16 mouse cellular contexts compared by ENCODE assay signal in genomic region chr15:49492836-49493235, GRCm38 (mm10).
DNase-seq lines count a peak whose midpoint lies in the region; ATAC-seq and TF ChIP-seq lines count a peak whose summit lies in the region.
"Had no signal": no experiment of that assay in that cellular context is flagged by ENCODE, and none has a peak within 500 bp of the region (broad histone marks: within the 10 kb centered on the region; RNA-seq: fewer than 3 reads in every experiment).

No protein-coding gene starts in this region.

- peak; percentile 11 for DNase-seq in adrenal gland, postnatal 14 days
- DNase-seq in adrenal gland, adult 8-10 months, result no peak
- DNase-seq in limb, embryonic 11.5 days (ENCODE audit: low spot score), result peak; percentile 30
- no peak for DNase-seq in limb, embryonic 10.5 days (ENCODE audit: low spot score)
- DNase-seq in NIH3T3 (ENCODE audit: low read depth), result peak; percentile 14
- DNase-seq in limb, embryonic 14.5 days (ENCODE audit: low spot score), result peak; percentile 6
- no peak for DNase-seq in heart, postnatal 14 days
- DNase-seq: cerebellum, adult 8-10 months; gastrocnemius, postnatal 14 days; liver, embryonic 13.5 days; right cerebral cortex, postnatal 14 days had no signal

- H3K27me3 ChIP-seq in limb, embryonic 11.5 days (ENCODE audit: control insufficient read depth, insufficient read depth, low read length), result no peaks in the 10 kb centered on the region
- no peaks in the 10 kb centered on the region for H3K27me3 ChIP-seq in limb, embryonic 10.5 days (ENCODE audit: low read depth, poor library complexity, severe bottlenecking)
- no peaks in the 10 kb centered on the region for H3K27me3 ChIP-seq in limb, embryonic 14.5 days (ENCODE audit: control insufficient read depth, insufficient read depth, low read length)
- H3K27me3 ChIP-seq: forebrain, embryonic 15.5 days; heart, embryonic 15.5 days; liver, embryonic 13.5 days; neural tube, embryonic 15.5 days had no signal

- no peaks in the 10 kb centered on the region for H3K9me3 ChIP-seq in limb, embryonic 11.5 days (ENCODE audit: control insufficient read depth, low read length)
- no peaks in the 10 kb centered on the region for H3K9me3 ChIP-seq in limb, embryonic 10.5 days (replicated peaks)
- no peaks in the 10 kb centered on the region for H3K9me3 ChIP-seq in limb, embryonic 14.5 days (ENCODE audit: control insufficient read depth, low read length)
- H3K9me3 ChIP-seq: forebrain, embryonic 15.5 days; heart, embryonic 15.5 days; liver, embryonic 13.5 days; neural tube, embryonic 15.5 days had no signal

- no peak overlapping the region for H3K9ac ChIP-seq in limb, embryonic 11.5 days (ENCODE audit: low read length)
- H3K9ac ChIP-seq in limb, embryonic 14.5 days (ENCODE audit: low read depth, low read length, severe bottlenecking), result no peak overlapping the region
- H3K9ac ChIP-seq: forebrain, embryonic 15.5 days; heart, embryonic 15.5 days; liver, embryonic 13.5 days; neural tube, embryonic 15.5 days had no signal

- H3K27ac ChIP-seq in limb, embryonic 11.5 days (replicated peaks; ENCODE audit: low read depth, low read length), result no peak overlapping the region
- H3K27ac ChIP-seq in limb, embryonic 10.5 days, result no peak overlapping the region
- no peak overlapping the region for H3K27ac ChIP-seq in limb, embryonic 14.5 days (replicated peaks; ENCODE audit: low read depth, low read length)
- H3K27ac ChIP-seq: forebrain, embryonic 15.5 days; heart, embryonic 15.5 days; liver, embryonic 13.5 days; neural tube, embryonic 15.5 days had no signal

- 46% methylated on average over 2 of the region's 2 CpGs for WGBS in limb, embryonic 11.5 days
- WGBS in limb, embryonic 10.5 days, result 40% methylated on average over 2 of the region's 2 CpGs
- WGBS in limb, embryonic 14.5 days, result 45% methylated on average over 2 of the region's 2 CpGs

- no peaks in the 10 kb centered on the region for H3K4me1 ChIP-seq in limb, embryonic 11.5 days (ENCODE audit: control insufficient read depth, insufficient read depth, low read length)
- H3K4me1 ChIP-seq in limb, embryonic 10.5 days, result no peaks in the 10 kb centered on the region
- no peaks in the 10 kb centered on the region for H3K4me1 ChIP-seq in limb, embryonic 14.5 days (ENCODE audit: control insufficient read depth, insufficient read depth, low read length)
- H3K4me1 ChIP-seq: forebrain, embryonic 15.5 days; heart, embryonic 15.5 days; liver, embryonic 13.5 days; neural tube, embryonic 15.5 days had no signal

- no peak for ATAC-seq in limb, embryonic 11.5 days (ENCODE audit: insufficient number of reproducible peaks, low FRiP score, low TSS enrichment, low read depth)
- no peak for ATAC-seq in limb, embryonic 14.5 days (ENCODE audit: low FRiP score, low read depth)
- ATAC-seq in granulocyte monocyte progenitor cell, adult 5-6 weeks (replicated peaks; ENCODE audit: poor library complexity, severe bottlenecking), result no peak
- ATAC-seq: forebrain, embryonic 15.5 days; midbrain, embryonic 16.5 days had no signal

- H3K36me3 ChIP-seq in limb, embryonic 11.5 days (ENCODE audit: control insufficient read depth, insufficient read depth, low read length), result no peaks in the 10 kb centered on the region
- no peaks in the 10 kb centered on the region for H3K36me3 ChIP-seq in limb, embryonic 10.5 days
- no peaks in the 10 kb centered on the region for H3K36me3 ChIP-seq in limb, embryonic 14.5 days (ENCODE audit: control insufficient read depth, insufficient read depth, low read length)
- H3K36me3 ChIP-seq: forebrain, embryonic 15.5 days; heart, embryonic 15.5 days; liver, embryonic 13.5 days; neural tube, embryonic 15.5 days had no signal

- TF ChIP-seq POLR2A in limb, embryonic 14.5 days (IDR thresholded peaks at IDR 0.05; ENCODE audit: borderline replicate concordance, extremely low read depth, insufficient read depth, insufficient read length), result no peak

- no peak overlapping the region for H3K4me2 ChIP-seq in limb, embryonic 11.5 days (ENCODE audit: low read depth, severe bottlenecking)
- H3K4me2 ChIP-seq in limb, embryonic 14.5 days (replicated peaks; ENCODE audit: low read depth, low read length, severe bottlenecking), result no peak overlapping the region
- H3K4me2 ChIP-seq: forebrain, embryonic 15.5 days; heart, embryonic 15.5 days; liver, embryonic 13.5 days; neural tube, embryonic 15.5 days had no signal

- intact Hi-C loops in heart, postnatal 14 days (cut with DNase I), result no loop called here

- no peak overlapping the region for H3K4me3 ChIP-seq in limb, embryonic 11.5 days (ENCODE audit: low read depth, low read length)
- no peak overlapping the region for H3K4me3 ChIP-seq in limb, embryonic 10.5 days
- no peak overlapping the region for H3K4me3 ChIP-seq in limb, embryonic 14.5 days (replicated peaks; ENCODE audit: low read length)
- H3K4me3 ChIP-seq: forebrain, embryonic 15.5 days; heart, embryonic 15.5 days; liver, embryonic 13.5 days; neural tube, embryonic 15.5 days had no signal

Comparison
In these comparisons a context has a peak if more than half of its experiments do, and no peak if none do; other contexts are left out.
1. DNase-seq: peak in adrenal gland, postnatal 14 days (single experiment), limb, embryonic 11.5 days (single experiment), NIH3T3 (single experiment) and limb, embryonic 14.5 days (single experiment); none in adrenal gland, adult 8-10 months (single experiment), limb, embryonic 10.5 days (single experiment) and heart, postnatal 14 days (0 of 2).